In the genomic region with DNA sequence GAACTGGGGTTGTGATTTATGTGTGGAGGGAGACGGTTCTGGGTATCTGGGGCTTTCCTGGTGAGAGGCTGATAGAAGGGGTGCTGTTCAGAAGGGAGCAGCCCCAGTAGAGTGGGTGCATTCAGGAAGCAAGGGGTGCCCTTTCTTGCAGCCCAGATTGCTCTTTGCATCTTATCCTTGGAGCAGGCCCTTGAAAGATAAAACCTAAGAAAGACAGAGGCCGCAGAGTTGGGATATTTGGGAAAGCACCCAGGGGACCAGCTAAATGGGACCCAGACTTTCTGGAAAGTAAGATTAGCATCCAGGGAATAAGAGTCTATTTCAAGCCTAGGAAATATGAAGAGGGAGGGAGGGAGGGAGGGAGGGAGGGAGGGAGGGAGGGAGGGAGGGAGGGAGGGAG, we compare ENCODE assay signal across 19 mouse cellular contexts.
DNase-seq lines count a peak whose midpoint lies in the region; ATAC-seq lines count a peak whose summit lies in the region.
"Had no signal": no experiment of that assay in that cellular context is flagged by ENCODE, and none has a peak within 500 bp of the region (broad histone marks: within the 10 kb centered on the region; RNA-seq: fewer than 3 reads in every experiment).

No protein-coding gene starts in this region.

- WGBS in kidney, embryonic 15.5 days = 55% methylated on average over 2 of the region's 2 CpGs
- WGBS in embryonic facial prominence, embryonic 10.5 days = 78% methylated on average over 2 of the region's 2 CpGs
- WGBS in limb, embryonic 10.5 days = 69% methylated on average over 2 of the region's 2 CpGs
- 78% methylated on average over 2 of the region's 2 CpGs for WGBS in hindbrain, embryonic 10.5 days

- no peak for DNase-seq in kidney, adult 11 months
- peak; percentile 5 for DNase-seq in embryonic facial prominence, embryonic 10.5 days (ENCODE audit: low spot score)
- DNase-seq in limb, embryonic 10.5 days (ENCODE audit: low spot score) = no peak
- no peak for DNase-seq in hindbrain, embryonic 10.5 days (ENCODE audit: low spot score)
- DNase-seq: adrenal gland, adult 2 months; adrenal gland, postnatal 10 days; adrenal gland, postnatal 25 days; cerebellum, adult 11 months; cerebellum, adult 18-20 months; cerebellum, adult 8-10 months; cerebellum, adult 9-11 months; cerebellum, postnatal 14 days; cerebellum, postnatal 36 days; embryo, embryonic 11 days; forebrain, postnatal 0 days had no signal

- H3K9me3 ChIP-seq in kidney, embryonic 15.5 days (replicated peaks) = no peaks in the 10 kb centered on the region
- no peaks in the 10 kb centered on the region for H3K9me3 ChIP-seq in embryonic facial prominence, embryonic 10.5 days
- H3K9me3 ChIP-seq in limb, embryonic 10.5 days (replicated peaks) = no peaks in the 10 kb centered on the region
- no peaks in the 10 kb centered on the region for H3K9me3 ChIP-seq in hindbrain, embryonic 10.5 days
- H3K9me3 ChIP-seq: embryonic facial prominence, embryonic 12.5 days; forebrain, embryonic 13.5 days; forebrain, embryonic 15.5 days had no signal

- H3K27me3 ChIP-seq in kidney, embryonic 15.5 days = 0 out of 2 replicates have a peak, but pooled peaks cover 3% of the 10 kb centered on the region
- H3K27me3 ChIP-seq in embryonic facial prominence, embryonic 10.5 days (replicated peaks; ENCODE audit: low read depth, poor library complexity, severe bottlenecking) = 0 out of 2 replicates have a peak, but pooled peaks cover 4% of the 10 kb centered on the region
- no peaks in the 10 kb centered on the region for H3K27me3 ChIP-seq in limb, embryonic 10.5 days (ENCODE audit: low read depth, poor library complexity, severe bottlenecking)
- H3K27me3 ChIP-seq in hindbrain, embryonic 10.5 days (ENCODE audit: insufficient read depth, poor library complexity, severe bottlenecking) = no peaks in the 10 kb centered on the region
- H3K27me3 ChIP-seq: embryonic facial prominence, embryonic 12.5 days; forebrain, embryonic 15.5 days had no signal

- 0 out of 2 replicates have a peak overlapping the region, but pooled peaks have one; percentile 14 for H3K27ac ChIP-seq in kidney, embryonic 15.5 days
- no peak overlapping the region for H3K27ac ChIP-seq in embryonic facial prominence, embryonic 10.5 days (replicated peaks)
- peak overlapping the region; percentile 25; the same call in 1 of the 2 replicates for H3K27ac ChIP-seq in limb, embryonic 10.5 days
- no peak overlapping the region for H3K27ac ChIP-seq in hindbrain, embryonic 10.5 days
- H3K27ac ChIP-seq: embryonic facial prominence, embryonic 12.5 days; forebrain, embryonic 13.5 days; forebrain, embryonic 15.5 days had no signal

- H3K36me3 ChIP-seq in kidney, embryonic 15.5 days = no peaks in the 10 kb centered on the region
- no peaks in the 10 kb centered on the region for H3K36me3 ChIP-seq in embryonic facial prominence, embryonic 10.5 days (replicated peaks)
- H3K36me3 ChIP-seq in limb, embryonic 10.5 days = no peaks in the 10 kb centered on the region
- H3K36me3 ChIP-seq in hindbrain, embryonic 10.5 days = no peaks in the 10 kb centered on the region
- H3K36me3 ChIP-seq: embryonic facial prominence, embryonic 12.5 days; forebrain, embryonic 15.5 days had no signal

- no peak overlapping the region for H3K4me2 ChIP-seq in kidney, embryonic 15.5 days
- H3K4me2 ChIP-seq: embryonic facial prominence, embryonic 12.5 days; forebrain, embryonic 13.5 days; forebrain, embryonic 15.5 days had no signal

- no peak overlapping the region for H3K4me3 ChIP-seq in kidney, embryonic 15.5 days (replicated peaks)
- no peak overlapping the region for H3K4me3 ChIP-seq in embryonic facial prominence, embryonic 10.5 days
- H3K4me3 ChIP-seq in limb, embryonic 10.5 days = no peak overlapping the region
- H3K4me3 ChIP-seq in hindbrain, embryonic 10.5 days = no peak overlapping the region
- H3K4me3 ChIP-seq: embryonic facial prominence, embryonic 12.5 days; forebrain, embryonic 13.5 days; forebrain, embryonic 15.5 days had no signal

- no peak for ATAC-seq in kidney, embryonic 15.5 days (replicated peaks; ENCODE audit: low FRiP score)
- ATAC-seq: forebrain, embryonic 13.5 days; forebrain, embryonic 15.5 days; forebrain, postnatal 0 days had no signal

- H3K4me1 ChIP-seq in kidney, embryonic 15.5 days = peaks cover 4% of the 10 kb centered on the region; the same call in 1 of the 2 replicates
- peaks cover 33% of the 10 kb centered on the region for H3K4me1 ChIP-seq in embryonic facial prominence, embryonic 10.5 days
- peaks cover 39% of the 10 kb centered on the region for H3K4me1 ChIP-seq in limb, embryonic 10.5 days
- H3K4me1 ChIP-seq in hindbrain, embryonic 10.5 days (replicated peaks) = peaks cover 19% of the 10 kb centered on the region
- H3K4me1 ChIP-seq: forebrain, embryonic 15.5 days had no signal

- H3K9ac ChIP-seq in kidney, embryonic 15.5 days = no peak overlapping the region
- H3K9ac ChIP-seq: embryonic facial prominence, embryonic 12.5 days; forebrain, embryonic 13.5 days; forebrain, embryonic 15.5 days; forebrain, postnatal 0 days had no signal

Comparison
In these comparisons a context has a peak if more than half of its experiments do, and no peak if none do; other contexts are left out.
1. H3K27ac ChIP-seq: peak in kidney, embryonic 15.5 days (single experiment) and limb, embryonic 10.5 days (single experiment); none in embryonic facial prominence, embryonic 10.5 days (single experiment) and hindbrain, embryonic 10.5 days (single experiment).